Mouse (Mus musculus) cerebellum, adult 2 months (tissue): Measurements from ENCODE around the gene Vps52. TPM values are rescaled to one million over a fixed set of nuclear protein-coding genes. Genes with fewer than 3 reads are reported as not detected.

Source experiments
- DNase-seq, 2 experiments: peaks; one replicate each; pipeline ENCODE4 v3.0.0; 2021
- H3K27ac ChIP-seq: fragments of 200-500 bp; 2 replicates; pipeline ENCODE4 v1.5.1; 2012; ENCODE audit warnings: low read length, control low read depth, inconsistent platforms; ENCODE audit not compliant: insufficient read depth
- H3K27me3 ChIP-seq: fragments of 200-500 bp; 2 replicates; pipeline ENCODE4 v1.6.1; 2012; ENCODE audit warnings: inconsistent platforms, mild to moderate bottlenecking, low read length, moderate library complexity; ENCODE audit not compliant: control insufficient read depth, insufficient read depth
- H3K4me1 ChIP-seq: fragments of 200-500 bp; 2 replicates; pipeline ENCODE4 v1.6.1; 2011; ENCODE audit warnings: low read length; ENCODE audit not compliant: control insufficient read depth, insufficient read depth
- H3K4me3 ChIP-seq: fragments of 200-500 bp; replicated peaks from 2 replicates; pipeline ENCODE3; 2011; ENCODE audit warnings: mild to moderate bottlenecking, low read depth, low read length, control low read depth; ENCODE audit not compliant: insufficient read depth
- CTCF ChIP-seq: fragments of 200-500 bp; IDR thresholded peaks from 2 replicates; pipeline ENCODE4 v1.5.1; 2011; ENCODE audit warnings: low read depth, mild to moderate bottlenecking, control low read depth, low read length, moderate library complexity, borderline replicate concordance; ENCODE audit not compliant: insufficient read depth
- POLR2A ChIP-seq: fragments of 200-500 bp; IDR thresholded peaks from 2 replicates; pipeline ENCODE4 v1.6.1; 2011; ENCODE audit warnings: low read length, control low read depth, borderline replicate concordance; ENCODE audit not compliant: insufficient read depth
- whole genome bisulfite sequencing: fragments of 180-500 bp; shearing (Covaris S2); methylation state at CpG from one replicate; pipeline ENCODE4 v1.1.7; 2018; 5-methylcytosine and 5-hydroxymethylcytosine counted together
- polyA plus RNA-seq: library from polyadenylated mRNA; depleted of rRNA; stranded (reverse); fragments of >200 nt; gene quantifications from 2 replicates; pipeline ENCODE4 v1.2.3, GENCODE M21; 2012; rRNA removed

Gene Vps52
- 73.5 and 77.0 TPM in 2 replicates for polyA plus RNA-seq

GRCm38 (mm10) chr17:33955555-33956214 lies at the start of gene Vps52, which contains the start of gene Rps18:
TSS of gene Vps52 (plus strand) at chr17:33955812.
TSS of gene Rps18 (minus strand) at chr17:33956001.
- peak; percentile 96 to 98 for DNase-seq
- peak within 1 kb of the TSS; percentile 96 for H3K4me3 ChIP-seq
- no peaks in the 10 kb centered on the region for H3K27me3 ChIP-seq
- no peaks in the 10 kb centered on the region; the same call in 1 of the 2 replicates for H3K4me1 ChIP-seq
- peak within 1 kb of the TSS; percentile 83 for H3K27ac ChIP-seq
- under 1% methylated on average over 50 of the region's 50 CpGs for WGBS
- TF ChIP-seq POLR2A: peak; percentile 93
- TF ChIP-seq CTCF: no peak

- Histone ChIP-seq H3K4me1 (no peaks in the 10 kb centered on the region; the same call in 1 of the 2 replicates), H3K4me3 (peak overlapping the region; percentile 86), H3K27ac (peak overlapping the region; percentile 42), H3K27me3 (no peaks in the 10 kb centered on the region)
- TF ChIP-seq CTCF (no peak), POLR2A (no peak)
- DNase-seq: peak; percentile 66 to 77
- under 1% methylated on average over 44 of the region's 44 CpGs for WGBS
Observed at GRCm38 (mm10) chr17:33908331-33909076, 47.1 kb upstream of the Vps52 start.

- TF ChIP-seq POLR2A (peak; percentile 83; the same call in 1 of the 2 replicates), CTCF (no peak)
Observed at GRCm38 (mm10) chr17:33909077-33909868, 46.3 kb upstream of the Vps52 start, which contains the start of gene Daxx. TSS of gene Daxx (plus strand) at chr17:33909414.

GRCm38 (mm10) chr17:33909869-33910250 lies 45.8 kb upstream of the Vps52 start:
- TF ChIP-seq POLR2A (no peak), CTCF (no peak)
- H3K4me1 ChIP-seq: no peaks in the 10 kb centered on the region; the same call in 1 of the 2 replicates
- WGBS: under 1% methylated on average over 14 of the region's 14 CpGs

More at GRCm38 (mm10) chr17:33909077-33909868, 46.3 kb upstream of the Vps52 start, which contains the start of gene Daxx:
- Histone ChIP-seq H3K4me3 (peak within 1 kb of the TSS; percentile 86), H3K27me3 (no peaks in the 10 kb centered on the region), H3K4me1 (no peaks in the 10 kb centered on the region; the same call in 1 of the 2 replicates), H3K27ac (peak within 1 kb of the TSS; percentile 63)
- under 1% methylated on average over 67 of the region's 68 CpGs for WGBS
- DNase-seq: peak; percentile 98 to 100

GRCm38 (mm10) chr17:33910346-33911051 lies 45.1 kb upstream of the Vps52 start:
- 0 out of 2 replicates have a peak, but pooled peaks have one; percentile 2 for TF ChIP-seq CTCF
- no peak for TF ChIP-seq POLR2A
- H3K27ac ChIP-seq: no peak overlapping the region

More at GRCm38 (mm10) chr17:33909869-33910250, 45.8 kb upstream of the Vps52 start:
- no peak for DNase-seq
- H3K27me3 ChIP-seq: no peaks in the 10 kb centered on the region
- peak overlapping the region; percentile 65 for H3K4me3 ChIP-seq
- H3K27ac ChIP-seq: peak overlapping the region; percentile 63

GRCm38 (mm10) chr17:33911052-33911812 lies 44.4 kb upstream of the Vps52 start:
- 86% methylated on average over 31 of the region's 31 CpGs for WGBS
- no peak overlapping the region for H3K27ac ChIP-seq
- no peaks in the 10 kb centered on the region; the same call in 1 of the 2 replicates for H3K4me1 ChIP-seq
- H3K27me3 ChIP-seq: no peaks in the 10 kb centered on the region
- no peak overlapping the region for H3K4me3 ChIP-seq
- peak in 1 of 2 experiments; percentile 22 for DNase-seq
- TF ChIP-seq CTCF (no peak), POLR2A (no peak)

More at GRCm38 (mm10) chr17:33910346-33911051, 45.1 kb upstream of the Vps52 start:
- DNase-seq: no peak
- H3K27me3 ChIP-seq: no peaks in the 10 kb centered on the region
- H3K4me1 ChIP-seq: no peaks in the 10 kb centered on the region; the same call in 1 of the 2 replicates
- no peak overlapping the region for H3K4me3 ChIP-seq
- 38% methylated on average over 11 of the region's 11 CpGs for WGBS
